26 mouse cellular contexts compared by ENCODE assay signal in the genomic region with DNA sequence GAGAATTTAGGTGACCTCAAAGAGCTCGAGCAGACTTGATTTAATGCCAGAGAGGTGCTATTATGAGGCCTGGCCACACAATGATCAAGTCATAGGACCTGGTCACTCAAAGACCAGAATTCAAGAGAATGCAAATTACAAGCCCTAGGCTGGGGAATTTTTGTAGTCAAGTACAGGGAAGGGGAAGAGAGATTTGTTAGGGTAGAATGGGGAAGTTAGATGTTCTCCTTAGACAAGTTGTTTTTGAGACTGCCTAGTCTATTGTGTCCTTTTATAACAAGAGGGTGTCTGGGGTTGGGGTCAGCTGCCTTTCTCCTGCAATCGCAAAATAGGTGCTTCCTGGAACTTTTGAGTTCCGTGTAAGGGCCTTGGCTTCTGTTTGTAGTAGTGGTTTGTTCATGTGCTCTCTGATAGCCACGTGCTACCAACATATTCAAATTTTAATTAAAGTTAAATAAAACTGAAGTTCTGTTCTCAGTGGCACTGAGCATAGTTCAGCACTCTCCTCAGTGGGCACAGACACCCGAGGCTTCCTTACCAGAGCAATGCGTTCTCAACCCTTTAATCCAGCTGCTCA. TPM values are rescaled to one million over a fixed set of nuclear protein-coding genes. Genes with fewer than 3 reads are reported as not detected.
DNase-seq lines count a peak whose midpoint lies in the region; ATAC-seq and TF ChIP-seq lines count a peak whose summit lies in the region.
"Had no signal": no experiment of that assay in that cellular context is flagged by ENCODE, and none has a peak within 500 bp of the region (broad histone marks: within the 10 kb centered on the region; RNA-seq: fewer than 3 reads in every experiment).

No protein-coding gene starts in this region.

- H3K4me2 ChIP-seq in liver, embryonic 11.5 days = no peak overlapping the region
- H3K4me2 ChIP-seq: embryonic facial prominence, embryonic 15.5 days; forebrain, embryonic 15.5 days; heart, embryonic 11.5 days; heart, embryonic 15.5 days; hindbrain, embryonic 15.5 days had no signal

- H3K27ac ChIP-seq in liver, adult 2 months (replicated peaks; ENCODE audit: insufficient read depth, low read depth, low read length) = no peak overlapping the region
- no peak overlapping the region for H3K27ac ChIP-seq in liver, embryonic 11.5 days (ENCODE audit: low read depth, low read length)
- peak overlapping the region; percentile 50 for H3K27ac ChIP-seq in bone marrow macrophage, adult 2 months (ENCODE audit: insufficient read depth, low read depth, low read length)
- no peak overlapping the region for H3K27ac ChIP-seq in gastrocnemius, adult 2 months
- H3K27ac ChIP-seq: embryonic facial prominence, embryonic 15.5 days; forebrain, embryonic 10.5 days; forebrain, embryonic 15.5 days; heart, adult 2 months; heart, embryonic 15.5 days; hindbrain, embryonic 15.5 days had no signal

- no peak for ATAC-seq in liver, embryonic 11.5 days (replicated peaks; ENCODE audit: low FRiP score)
- ATAC-seq: forebrain, embryonic 15.5 days had no signal

- H3K36me3 ChIP-seq in liver, adult 2 months (ENCODE audit: control insufficient read depth, insufficient read depth, low read length) = no peaks in the 10 kb centered on the region
- H3K36me3 ChIP-seq in liver, embryonic 11.5 days (ENCODE audit: control insufficient read depth, insufficient read depth, low read length) = no peaks in the 10 kb centered on the region
- H3K36me3 ChIP-seq: embryonic facial prominence, embryonic 15.5 days; forebrain, embryonic 10.5 days; forebrain, embryonic 15.5 days; G1E; heart, embryonic 15.5 days; hindbrain, embryonic 15.5 days had no signal

- H3K9ac ChIP-seq in liver, adult 2 months (ENCODE audit: low read depth, low read length) = no peak overlapping the region
- H3K9ac ChIP-seq in liver, embryonic 11.5 days (ENCODE audit: low read depth, low read length) = no peak overlapping the region
- H3K9ac ChIP-seq: embryonic facial prominence, embryonic 15.5 days; forebrain, embryonic 15.5 days; heart, embryonic 15.5 days; hindbrain, embryonic 15.5 days had no signal

- no peak for TF ChIP-seq CTCF in liver, adult 2 months (IDR thresholded peaks at IDR 0.05; ENCODE audit: low read depth, low read length)
- no peak for TF ChIP-seq CTCF in bone marrow macrophage, adult 2 months (IDR thresholded peaks at IDR 0.05; ENCODE audit: low read depth, low read length)
- TF ChIP-seq CTCF in gastrocnemius, adult 2 months (IDR thresholded peaks at IDR 0.05) = no peak

- no peaks in the 10 kb centered on the region for H3K9me3 ChIP-seq in liver, embryonic 11.5 days (ENCODE audit: control insufficient read depth, low read length)
- H3K9me3 ChIP-seq: embryonic facial prominence, embryonic 15.5 days; forebrain, embryonic 15.5 days; G1E; heart, embryonic 15.5 days; hindbrain, embryonic 15.5 days had no signal

- no peaks in the 10 kb centered on the region for H3K27me3 ChIP-seq in liver, adult 2 months (ENCODE audit: control insufficient read depth, insufficient read depth, low read length)
- H3K27me3 ChIP-seq in liver, embryonic 11.5 days (replicated peaks; ENCODE audit: control insufficient read depth, insufficient read depth, low read length) = no peaks in the 10 kb centered on the region
- H3K27me3 ChIP-seq: embryonic facial prominence, embryonic 15.5 days; forebrain, embryonic 15.5 days; heart, embryonic 15.5 days; hindbrain, embryonic 15.5 days had no signal

- TF ChIP-seq POLR2A in liver, adult 2 months (IDR thresholded peaks at IDR 0.05; ENCODE audit: extremely low read depth, insufficient read depth, low read length) = no peak
- TF ChIP-seq POLR2A in bone marrow macrophage, adult 2 months (IDR thresholded peaks at IDR 0.05; ENCODE audit: borderline replicate concordance, low read depth, low read length) = no peak

- no peak overlapping the region for H3K4me3 ChIP-seq in liver, adult 2 months (ENCODE audit: insufficient read depth, low read depth, low read length)
- H3K4me3 ChIP-seq in liver, embryonic 11.5 days (ENCODE audit: low read depth, low read length) = no peak overlapping the region
- H3K4me3 ChIP-seq in bone marrow macrophage, adult 2 months (ENCODE audit: insufficient read depth, low read length) = no peak overlapping the region
- no peak overlapping the region for H3K4me3 ChIP-seq in gastrocnemius, adult 2 months
- H3K4me3 ChIP-seq: embryonic facial prominence, embryonic 15.5 days; erythroblast, embryonic 14.5 days; forebrain, embryonic 10.5 days; forebrain, embryonic 15.5 days; heart, adult 2 months; heart, embryonic 15.5 days; hindbrain, embryonic 15.5 days had no signal

- no peaks in the 10 kb centered on the region for H3K4me1 ChIP-seq in liver, adult 2 months (ENCODE audit: control insufficient read depth, insufficient read depth, low read length)
- H3K4me1 ChIP-seq in liver, embryonic 11.5 days (replicated peaks; ENCODE audit: control insufficient read depth, insufficient read depth, low read length) = no peaks in the 10 kb centered on the region
- H3K4me1 ChIP-seq in bone marrow macrophage, adult 2 months (ENCODE audit: control insufficient read depth, insufficient read depth, low read length) = peaks cover 15% of the 10 kb centered on the region
- H3K4me1 ChIP-seq: embryonic facial prominence, embryonic 15.5 days; forebrain, embryonic 10.5 days; forebrain, embryonic 15.5 days; heart, embryonic 15.5 days; hindbrain, embryonic 15.5 days had no signal

- intact Hi-C loops in gastrocnemius, adult 2 months (cut with DNase I) = no loop called here

- no peaks in the 10 kb centered on the region for H3K79me2 ChIP-seq in liver, adult 2 months (ENCODE audit: control insufficient read depth, insufficient read depth, low read length)

- WGBS in liver, adult 2 months = 73% methylated on average over 6 of the region's 6 CpGs
- WGBS in liver, embryonic 11.5 days = 64% methylated on average over 6 of the region's 6 CpGs

- DNase-seq in layer of hippocampus, adult 11-12 months (ENCODE audit: low spot score) = peak; percentile 41
- DNase-seq in layer of hippocampus, postnatal 10 days (ENCODE audit: low spot score in 2 of 2) = no peak
- peak; percentile 2 for DNase-seq in liver, adult 2 months (ENCODE audit: extremely low read depth, low read depth, low spot score)
- DNase-seq in liver, embryonic 11.5 days (ENCODE audit: low spot score) = no peak
- DNase-seq in telencephalon, adult 2 months (ENCODE audit: low read depth, low spot score) = peak; percentile 31
- DNase-seq in cerebellum, postnatal 10 days = no peak
- no peak for DNase-seq in gastrocnemius, adult 2 months
- DNase-seq: adrenal gland, adult 8-10 months; adrenal gland, postnatal 36 days; cerebellum, adult 11-12 months; cerebellum, adult 9-11 months; embryo, embryonic 11 days; gastrocnemius, postnatal 14 days; heart, adult 2 months; heart, postnatal 14 days had no signal

RNA-seq across cellular contexts. Expression of gene Gabrr1, which starts 33.1 kb away (rescaled TPM):
- under 1 TPM; 0.25 to 0.42 TPM for total RNA-seq in layer of hippocampus, postnatal 10 days (2021)
- total RNA-seq in liver, adult 2 months (2014; rRNA removed) = 0.20 TPM in 1 of 2 replicates, not detected in the other
- polyA plus RNA-seq in liver, adult 2 months (2012; rRNA removed) = not detected in 2 replicates
- polyA plus RNA-seq in liver, embryonic 11.5 days (2014; fragmentation: Nextera tagmentation; extraction: Ambion mirVana) = not detected in 2 replicates
- polyA plus RNA-seq in bone marrow macrophage, adult 2 months (2012; ENCODE audit: insufficient read depth, insufficient read length, missing spikeins) = not detected in 2 replicates
- under 1 TPM; 0.20 to 0.38 TPM for total RNA-seq in gastrocnemius, adult 2 months (2021)
- total RNA-seq: gastrocnemius, postnatal 14 days; hematopoietic stem cell, adult 5-6 weeks had no signal
- polyA plus RNA-seq: embryonic facial prominence, embryonic 11.5 days; embryonic facial prominence, embryonic 15.5 days; forebrain, embryonic 10.5 days; G1E; heart, embryonic 11.5 days had no signal

RNA-seq across cellular contexts. Expression of gene Gabrr2, which starts 36.4 kb away (rescaled TPM):
- total RNA-seq in layer of hippocampus, postnatal 10 days (2021) = not detected
- total RNA-seq in liver, adult 2 months (2014; rRNA removed) = 0.20 and 0.46 TPM in 2 replicates
- 0.15 and 0.27 TPM in 2 replicates for polyA plus RNA-seq in liver, adult 2 months (2012; rRNA removed)
- not detected in 2 replicates for polyA plus RNA-seq in liver, embryonic 11.5 days (2014; fragmentation: Nextera tagmentation; extraction: Ambion mirVana)
- 0.31 TPM in 1 of 2 replicates, not detected in the other for polyA plus RNA-seq in bone marrow macrophage, adult 2 months (2012; ENCODE audit: insufficient read depth, insufficient read length, missing spikeins)
- 1 to 10 TPM; 2.8 to 4.7 TPM for total RNA-seq in gastrocnemius, adult 2 months (2021)
- total RNA-seq: hematopoietic stem cell, adult 5-6 weeks had no signal
- polyA plus RNA-seq: embryonic facial prominence, embryonic 11.5 days; erythroblast, embryonic 14.5 days; G1E had no signal

Comparison
In these comparisons a context has a peak if more than half of its experiments do, and no peak if none do; other contexts are left out.
1. DNase-seq: peak in layer of hippocampus, adult 11-12 months (single experiment), liver, adult 2 months (single experiment) and telencephalon, adult 2 months (single experiment); none in layer of hippocampus, postnatal 10 days (0 of 2), liver, embryonic 11.5 days (single experiment), cerebellum, postnatal 10 days (0 of 2) and gastrocnemius, adult 2 months (single experiment).